Mouse (Mus musculus): ENCODE data around the gene Lce3a.

The Lce3a gene

GRCm38 (mm10) chr3:92926130-92926529 is at the start of gene Lce3a:
TSS of gene Lce3a (minus strand) at chr3:92926230.
- ChIA-PET CTCF (interaction anchor here in 2 of 4 experiments (0.7 to 1.1 kb wide), 2 partner anchors 22 to 778 kb away, joined by 3 to 11 read pairs; no protein-coding TSS in a partner anchor), POLR2A (no interaction called here)

GRCm38 (mm10) chr3:92966761-92967160 is 40.7 kb upstream of the Lce3a start, which contains the start of gene Lce3e:
TSS of gene Lce3e (plus strand) at chr3:92967061.
- POLR2A ChIA-PET: no interaction called here
- CTCF ChIA-PET: no interaction called here

- CTCF ChIA-PET: no interaction called here
Measured at GRCm38 (mm10) chr3:92957090-92957489, 31.1 kb upstream of the Lce3a start, which contains the start of gene Lce3d. TSS of gene Lce3d (plus strand) at chr3:92957390.

GRCm38 (mm10) chr3:92944186-92944585 is 18.2 kb upstream of the Lce3a start, which contains the start of gene Lce3c:
TSS of gene Lce3c (plus strand) at chr3:92944486.
- CTCF ChIA-PET: interaction anchor here in 1 of 4 experiments (1.2 to 1.3 kb wide), 2 partner anchors 40 to 87 kb away, joined by 3 to 4 read pairs; no protein-coding TSS in a partner anchor

More at GRCm38 (mm10) chr3:92957090-92957489, 31.1 kb upstream of the Lce3a start, which contains the start of gene Lce3d:
- POLR2A ChIA-PET: no interaction called here

GRCm38 (mm10) chr3:92932679-92933078 is 6.6 kb upstream of the Lce3a start, which contains the start of gene Lce3b:
TSS of gene Lce3b (plus strand) at chr3:92932979.
- ChIA-PET CTCF (no interaction called here), POLR2A (no interaction called here)

More at GRCm38 (mm10) chr3:92944186-92944585, 18.2 kb upstream of the Lce3a start, which contains the start of gene Lce3c:
- POLR2A ChIA-PET: interaction anchor here in 1 of 4 experiments (0.6 kb wide), 1 partner anchor 19 kb away, joined by 3 read pairs; no protein-coding TSS in a partner anchor

- CTCF ChIA-PET: interaction anchor here in 2 of 4 experiments (0.9 to 1.3 kb wide), 2 partner anchors 107 to 111 kb away, joined by 3 to 5 read pairs; no protein-coding TSS in a partner anchor
- POLR2A ChIA-PET: no interaction called here
Measured at GRCm38 (mm10) chr3:92920364-92920763, 5.7 kb downstream of the Lce3a start.

- ChIA-PET CTCF (interaction anchor here (0.5 to 2.7 kb wide), 32 partner anchors 12 to 799 kb away, joined by 3 to 17 read pairs (median 4); no protein-coding TSS in a partner anchor), POLR2A (interaction anchor here in 2 of 4 experiments (0.7 kb wide), 2 partner anchors 38 to 83 kb away, joined by 4 to 6 read pairs; no protein-coding TSS in a partner anchor)
Measured at GRCm38 (mm10) chr3:92907571-92907970, 18.5 kb downstream of the Lce3a start.

- CTCF ChIA-PET: interaction anchor here in 2 of 4 experiments (0.8 to 2.0 kb wide), 2 partner anchors 126 to 752 kb away, joined by 3 to 10 read pairs; no protein-coding TSS in a partner anchor
- POLR2A ChIA-PET: interaction anchor here in 1 of 4 experiments (0.8 kb wide), 1 partner anchor 820 kb away, joined by 3 read pairs; no protein-coding TSS in a partner anchor
Measured at GRCm38 (mm10) chr3:92905182-92905581, 20.8 kb downstream of the Lce3a start.

GRCm38 (mm10) chr3:92903640-92904039 is 22.4 kb downstream of the Lce3a start:
- ChIA-PET CTCF (interaction anchor here (0.5 to 2.0 kb wide), 29 partner anchors 10 to 756 kb away, joined by 3 to 14 read pairs (median 4); partner anchors contain the start of genes Kprp (in 1 of the 4), Lce3a (in 1 of the 4) and Lce3c (in 1 of the 4)), POLR2A (interaction anchor here in 1 of 4 experiments (0.6 kb wide), 1 partner anchor 322 kb away, joined by 4 read pairs; no protein-coding TSS in a partner anchor)

- POLR2A ChIA-PET: no interaction called here
- CTCF ChIA-PET: interaction anchor here (0.6 to 1.4 kb wide), 11 partner anchors 9 to 753 kb away, joined by 3 to 14 read pairs (median 4); partner anchors contain the start of gene Kprp (in 1 of the 4)
Measured at GRCm38 (mm10) chr3:92902992-92903391, 23.0 kb downstream of the Lce3a start.

GRCm38 (mm10) chr3:92894489-92894888 is 31.5 kb downstream of the Lce3a start:
- ChIA-PET POLR2A (interaction anchor here in 1 of 4 experiments (0.6 kb wide), 1 partner anchor 101 kb away, joined by 3 read pairs; no protein-coding TSS in a partner anchor), CTCF (interaction anchor here in 1 of 4 experiments (0.8 kb wide), 1 partner anchor 9 kb away, joined by 3 read pairs; no protein-coding TSS in a partner anchor)

GRCm38 (mm10) chr3:92894063-92894462 is 32.0 kb downstream of the Lce3a start:
- ChIA-PET CTCF (interaction anchor here in 2 of 4 experiments (0.8 to 0.9 kb wide), 2 partner anchors 10 kb away, joined by 3 read pairs; no protein-coding TSS in a partner anchor), POLR2A (interaction anchor here in 1 of 4 experiments (0.6 kb wide), 1 partner anchor 101 kb away, joined by 3 read pairs; no protein-coding TSS in a partner anchor)
